Mouse (Mus musculus): Measurements from ENCODE around the gene Heca. TPM values are rescaled to one million over a fixed set of nuclear protein-coding genes. Genes with fewer than 3 reads are reported as not detected.

Heca gene
- total and polyA plus RNA-seq, 2 experiments from 2014 or later: 4.3 to 32.2 TPM

GRCm38 (mm10) chr10:17878002-17878919, 69.6 kb downstream of the Heca start:
- no peaks in the 10 kb centered on the region for H3K9me3 ChIP-seq (ENCODE audit: low read length)
- H3K4me3 ChIP-seq (ENCODE audit: low read depth, low read length): no peak overlapping the region
- no peaks in the 10 kb centered on the region for H3K36me3 ChIP-seq (ENCODE audit: insufficient read depth, low read length)
- ATAC-seq (ENCODE audit: low FRiP score) (no peak), DNase-seq (ENCODE audit: low spot score) (no peak)
- no peak overlapping the region for H3K27ac ChIP-seq (ENCODE audit: low read depth, low read length)
- no peaks in the 10 kb centered on the region for H3K27me3 ChIP-seq (ENCODE audit: insufficient read depth, low read length)
- H3K4me2 ChIP-seq (ENCODE audit: low read depth, low read length, poor library complexity, severe bottlenecking): no peak overlapping the region
- no peak for TF ChIP-seq CTCF (IDR thresholded peaks at IDR 0.05)
- no peaks in the 10 kb centered on the region for H3K4me1 ChIP-seq (ENCODE audit: insufficient read depth, low read length)
- WGBS: 37% methylated on average over 8 of the region's 8 CpGs
- H3K9ac ChIP-seq (replicated peaks; ENCODE audit: low read length, poor library complexity, severe bottlenecking): no peak overlapping the region

DNA sequence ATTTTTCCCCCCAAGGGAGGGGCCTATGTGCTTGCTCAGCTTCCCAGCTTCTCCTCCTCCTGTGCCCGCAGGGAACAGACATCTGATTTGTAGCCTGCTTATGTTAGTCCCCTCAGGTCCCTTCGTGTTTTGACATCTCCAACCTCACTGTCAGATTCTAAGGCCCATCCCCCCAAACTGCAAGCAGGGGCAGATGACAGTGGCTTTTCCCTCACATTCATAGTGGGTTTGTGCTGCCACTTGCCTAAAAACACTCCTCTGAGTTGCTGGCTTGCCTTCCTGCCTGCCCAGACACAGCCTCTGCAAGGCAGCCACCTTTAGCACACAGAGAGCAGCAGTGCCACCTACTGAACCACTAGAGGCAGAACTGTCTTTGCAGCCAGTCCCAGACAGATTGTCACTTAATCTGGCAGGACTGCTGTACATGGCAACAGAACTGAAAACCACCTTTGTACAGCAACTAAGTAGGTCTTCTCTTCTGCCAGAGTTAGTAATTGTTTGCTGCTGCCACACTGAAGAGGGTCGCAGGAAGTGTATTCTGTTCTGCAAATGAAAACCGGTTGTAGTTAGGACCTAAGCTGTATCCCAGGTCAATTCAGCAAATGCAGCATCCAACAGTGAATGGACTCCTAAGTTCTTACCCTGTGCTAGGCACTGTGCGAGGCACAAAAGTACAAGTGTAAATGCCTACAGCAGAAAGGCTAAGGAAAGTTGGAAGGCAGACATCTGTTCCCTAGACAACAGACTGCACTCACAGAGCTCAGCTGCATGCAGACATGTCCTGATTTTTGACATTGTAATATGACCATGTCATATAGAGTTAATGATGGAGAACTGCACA, 77.8 kb downstream of the Heca start:
- peak; percentile 85 for ATAC-seq (ENCODE audit: low FRiP score)
- no peak overlapping the region for H3K4me2 ChIP-seq (ENCODE audit: low read depth, low read length, poor library complexity, severe bottlenecking)
- H3K9ac ChIP-seq (replicated peaks; ENCODE audit: low read length, poor library complexity, severe bottlenecking): no peak overlapping the region
- TF ChIP-seq CTCF (IDR thresholded peaks at IDR 0.05): peak; percentile 92
- no peaks in the 10 kb centered on the region for H3K9me3 ChIP-seq (ENCODE audit: low read length)
- no peaks in the 10 kb centered on the region for H3K4me1 ChIP-seq (ENCODE audit: insufficient read depth, low read length)
- H3K27ac ChIP-seq (ENCODE audit: low read depth, low read length): no peak overlapping the region
- 25% methylated on average over 5 of the region's 5 CpGs for WGBS
- no peaks in the 10 kb centered on the region for H3K36me3 ChIP-seq (ENCODE audit: insufficient read depth, low read length)
- H3K4me3 ChIP-seq (ENCODE audit: low read depth, low read length): no peak overlapping the region
- DNase-seq (ENCODE audit: low spot score): peak; percentile 87
- H3K27me3 ChIP-seq (ENCODE audit: insufficient read depth, low read length): no peaks in the 10 kb centered on the region

- H3K9me3 ChIP-seq (ENCODE audit: low read length): 0 out of 2 replicates have a peak, but pooled peaks cover 6% of the 10 kb centered on the region
- TF ChIP-seq CTCF (IDR thresholded peaks at IDR 0.05): no peak
- no peak overlapping the region for H3K27ac ChIP-seq (ENCODE audit: low read depth, low read length)
- no peaks in the 10 kb centered on the region for H3K4me1 ChIP-seq (ENCODE audit: insufficient read depth, low read length)
- ATAC-seq (ENCODE audit: low FRiP score) (no peak), DNase-seq (ENCODE audit: low spot score) (no peak)
- 81% methylated on average over 6 of the region's 6 CpGs for WGBS
- no peak overlapping the region for H3K4me3 ChIP-seq (ENCODE audit: low read depth, low read length)
- H3K36me3 ChIP-seq (ENCODE audit: insufficient read depth, low read length): no peaks in the 10 kb centered on the region
- no peak overlapping the region for H3K4me2 ChIP-seq (ENCODE audit: low read depth, low read length, poor library complexity, severe bottlenecking)
- H3K9ac ChIP-seq (replicated peaks; ENCODE audit: low read length, poor library complexity, severe bottlenecking): no peak overlapping the region
- no peaks in the 10 kb centered on the region for H3K27me3 ChIP-seq (ENCODE audit: insufficient read depth, low read length)
Observed at GRCm38 (mm10) chr10:17860701-17861480, 87.0 kb downstream of the Heca start.

DNA sequence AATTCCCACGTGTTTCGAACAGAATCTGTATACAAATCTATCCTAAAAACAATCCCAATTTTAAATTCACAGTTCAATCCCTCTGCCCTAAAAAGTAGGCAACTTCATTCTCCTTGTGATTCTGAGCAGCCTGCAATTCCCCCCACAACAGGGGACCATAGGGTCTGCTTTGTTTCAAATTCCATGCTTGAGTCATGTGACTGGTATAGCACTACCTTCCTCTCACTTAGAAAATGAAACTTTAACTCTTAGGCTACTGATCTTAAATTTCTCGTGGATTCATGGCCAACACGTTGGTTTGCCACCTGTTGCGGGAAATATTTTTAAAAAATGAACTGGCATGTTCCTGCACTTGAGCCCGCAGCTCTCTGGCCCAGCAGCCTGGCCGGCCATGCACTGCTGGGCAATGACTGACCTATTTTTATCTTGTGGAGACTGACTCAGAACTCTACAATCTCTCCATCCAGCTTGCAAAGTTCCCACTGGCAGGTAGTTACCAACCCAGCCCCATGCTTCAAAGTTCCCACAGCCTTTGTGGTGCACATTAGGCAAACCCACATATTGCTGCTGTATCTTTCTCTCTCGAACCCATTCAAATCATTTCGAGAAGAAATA, 90.1 kb downstream of the Heca start:
- no peak overlapping the region for H3K4me3 ChIP-seq (ENCODE audit: low read depth, low read length)
- DNase-seq (ENCODE audit: low spot score) (no peak), ATAC-seq (ENCODE audit: low FRiP score) (no peak)
- no peak for TF ChIP-seq CTCF (IDR thresholded peaks at IDR 0.05)
- no peaks in the 10 kb centered on the region for H3K4me1 ChIP-seq (ENCODE audit: insufficient read depth, low read length)
- no peak overlapping the region for H3K4me2 ChIP-seq (ENCODE audit: low read depth, low read length, poor library complexity, severe bottlenecking)
- WGBS: 91% methylated on average over 9 of the region's 9 CpGs
- no peaks in the 10 kb centered on the region for H3K27me3 ChIP-seq (ENCODE audit: insufficient read depth, low read length)
- H3K27ac ChIP-seq (ENCODE audit: low read depth, low read length): no peak overlapping the region
- H3K36me3 ChIP-seq (ENCODE audit: insufficient read depth, low read length): no peaks in the 10 kb centered on the region
- H3K9me3 ChIP-seq (ENCODE audit: low read length): 0 out of 2 replicates have a peak, but pooled peaks cover 2% of the 10 kb centered on the region
- H3K9ac ChIP-seq (replicated peaks; ENCODE audit: low read length, poor library complexity, severe bottlenecking): no peak overlapping the region

DNA sequence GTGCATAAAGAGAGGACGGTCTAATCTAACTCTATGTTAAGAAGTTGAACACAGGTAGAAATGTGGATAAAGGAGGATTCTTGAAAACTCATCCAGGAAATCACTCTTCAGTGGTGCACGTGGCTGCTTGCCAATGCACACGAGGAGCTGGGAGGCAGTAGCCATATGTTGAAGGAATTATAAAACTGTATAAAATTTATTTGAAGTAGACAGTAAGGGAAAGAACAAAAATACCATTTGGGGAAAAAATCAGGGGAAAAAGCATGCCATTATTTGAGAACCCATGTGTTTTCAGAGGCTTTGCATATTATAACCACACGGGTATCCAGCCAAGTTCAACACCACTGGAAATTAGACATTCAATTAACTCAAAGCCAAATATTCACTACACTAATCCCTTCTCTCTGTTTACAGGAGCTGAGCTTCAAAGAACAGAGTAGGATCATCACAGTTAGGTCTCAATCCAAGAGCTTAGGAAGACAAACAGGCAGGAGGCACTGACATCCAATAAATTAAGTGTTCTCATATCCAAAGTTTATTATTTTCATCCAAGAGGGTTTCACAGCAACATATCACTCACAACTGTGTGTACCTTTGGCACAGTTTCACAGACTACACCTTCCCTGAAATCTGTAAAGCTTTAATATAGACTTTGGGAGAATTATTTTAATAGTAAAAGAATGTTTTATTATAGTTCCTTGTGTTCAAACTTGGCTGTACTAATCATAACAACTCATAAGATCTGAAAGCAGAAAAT, 102.9 kb downstream of the Heca start:
- no peaks in the 10 kb centered on the region for H3K4me1 ChIP-seq (ENCODE audit: insufficient read depth, low read length)
- H3K4me2 ChIP-seq (ENCODE audit: low read depth, low read length, poor library complexity, severe bottlenecking): no peak overlapping the region
- H3K4me3 ChIP-seq (ENCODE audit: low read depth, low read length): no peak overlapping the region
- DNase-seq (ENCODE audit: low spot score) (peak; percentile 21), ATAC-seq (ENCODE audit: low FRiP score) (no peak)
- no peaks in the 10 kb centered on the region; the same call in 1 of the 2 replicates for H3K36me3 ChIP-seq (ENCODE audit: insufficient read depth, low read length)
- H3K27me3 ChIP-seq (ENCODE audit: insufficient read depth, low read length): no peaks in the 10 kb centered on the region
- 53% methylated on average over 4 of the region's 4 CpGs for WGBS
- peaks cover 5% of the 10 kb centered on the region; the same call in 1 of the 2 replicates for H3K9me3 ChIP-seq (ENCODE audit: low read length)
- no peak overlapping the region for H3K9ac ChIP-seq (replicated peaks; ENCODE audit: low read length, poor library complexity, severe bottlenecking)
- no peak overlapping the region for H3K27ac ChIP-seq (ENCODE audit: low read depth, low read length)
- TF ChIP-seq CTCF (IDR thresholded peaks at IDR 0.05): no peak
